Mouse (Mus musculus) myocyte (in vitro differentiated cells): ENCODE results near the gene Msto1.
"Not testable (repeated sequence)": the region's sequence is repeated elsewhere in the genome, so short reads cannot be mapped to it uniquely, and the experiment has no call there.

ENCODE experiments used
- CEBPB ChIP-seq: IDR thresholded peaks from 2 replicates; pipeline ENCODE4 v1.6.1; 2011; ENCODE audit warnings: mild to moderate bottlenecking, moderate library complexity; ENCODE audit not compliant: poor library complexity, insufficient read depth, severe bottlenecking
- E2F4 ChIP-seq: IDR thresholded peaks from one replicate; pipeline ENCODE4 v1.6.1; 2011; ENCODE audit warnings: mild to moderate bottlenecking, control low read depth, moderate library complexity; ENCODE audit not compliant: insufficient read depth
- MAX ChIP-seq: IDR thresholded peaks from one replicate; pipeline ENCODE4 v1.6.1; 2011; ENCODE audit warnings: low read depth, mild to moderate bottlenecking, control low read depth
- POLR2A ChIP-seq: IDR thresholded peaks from one replicate; pipeline ENCODE4 v1.6.1; 2011; ENCODE audit warnings: low read depth, mild to moderate bottlenecking, control low read depth, moderate library complexity; ENCODE audit not compliant: insufficient read length
- POLR2AphosphoS2 ChIP-seq: IDR thresholded peaks from one replicate; pipeline ENCODE4 v1.6.1; 2011; ENCODE audit warnings: low read depth, control low read depth; ENCODE audit not compliant: insufficient read length
- USF1 ChIP-seq: IDR thresholded peaks from one replicate; pipeline ENCODE4 v1.6.1; 2011; ENCODE audit warnings: low read depth, mild to moderate bottlenecking, control low read depth, moderate library complexity

- not testable (repeated sequence) for TF ChIP-seq POLR2A, CEBPB, MAX, E2F4, USF1, POLR2AphosphoS2
Measured at GRCm38 (mm10) chr3:88868449-88868848, 45.4 kb downstream of the Msto1 start.
